Mouse (Mus musculus) lung, embryonic 16.5 days (tissue): ENCODE data around the gene Smg6. TPM values are rescaled to one million over a fixed set of nuclear protein-coding genes. Genes with fewer than 3 reads are reported as not detected.

ENCODE experiments used
- ATAC-seq: fragments of 200-750 bp; cut with Nextera tagmentation; 2 replicates; pipeline ENCODE4 v1.8.0; 2017; ENCODE audit warnings: low read depth, mild to moderate bottlenecking, moderate library complexity
- H3K27ac ChIP-seq: fragments of 300-500 bp; sonication (generic); 2 replicates; pipeline ENCODE4 v1.5.1; 2014; ENCODE audit warnings: mild to moderate bottlenecking, control low read depth, low read length
- H3K27me3 ChIP-seq: fragments of 300-500 bp; sonication (generic); 2 replicates; pipeline ENCODE4 v1.6.1; 2014; ENCODE audit warnings: low read depth, low read length, mixed read lengths; ENCODE audit not compliant: control insufficient read depth, insufficient read depth
- H3K36me3 ChIP-seq: fragments of 300-500 bp; sonication (generic); 2 replicates; pipeline ENCODE4 v1.6.1; 2014; ENCODE audit warnings: low read length; ENCODE audit not compliant: control insufficient read depth, insufficient read depth
- H3K4me1 ChIP-seq: fragments of 300-500 bp; sonication (generic); replicated peaks from 2 replicates; pipeline ENCODE4 v1.6.1; 2014; ENCODE audit warnings: low read length, mixed read lengths; ENCODE audit not compliant: control insufficient read depth, insufficient read depth
- H3K4me2 ChIP-seq: fragments of 300-500 bp; sonication (generic); 2 replicates; pipeline ENCODE4 v1.6.1; 2014; ENCODE audit warnings: low read depth, low read length, control low read depth
- H3K4me3 ChIP-seq: fragments of 300-500 bp; sonication (generic); 2 replicates; pipeline ENCODE4 v1.5.1; 2014; ENCODE audit warnings: mild to moderate bottlenecking, low read length, control low read depth
- H3K9ac ChIP-seq: fragments of 300-500 bp; sonication (generic); 2 replicates; pipeline ENCODE4 v1.6.1; 2014; ENCODE audit warnings: low read length, control low read depth
- H3K9me3 ChIP-seq: fragments of 300-500 bp; sonication (generic); 2 replicates; pipeline ENCODE4 v1.6.1; 2016; ENCODE audit warnings: low read length; ENCODE audit not compliant: control insufficient read depth
- WGBS: fragments of 180-500 bp; shearing (Covaris S2); extraction: QIAGEN DNeasy Blood & Tissue Kit; methylation state at CpG from one replicate; pipeline ENCODE4 v1.1.7; 2014; 5-methylcytosine and 5-hydroxymethylcytosine counted together
- polyA plus RNA-seq: library from polyadenylated mRNA; unstranded; fragments of >200 nt; fragmentation: Nextera tagmentation; extraction: Ambion mirVana; gene quantifications from 2 replicates; pipeline ENCODE4 v1.2.1, GENCODE M21; 2015

Gene Smg6
- polyA plus RNA-seq, 1 experiment from 2014 or later: 17.0 TPM

DNA sequence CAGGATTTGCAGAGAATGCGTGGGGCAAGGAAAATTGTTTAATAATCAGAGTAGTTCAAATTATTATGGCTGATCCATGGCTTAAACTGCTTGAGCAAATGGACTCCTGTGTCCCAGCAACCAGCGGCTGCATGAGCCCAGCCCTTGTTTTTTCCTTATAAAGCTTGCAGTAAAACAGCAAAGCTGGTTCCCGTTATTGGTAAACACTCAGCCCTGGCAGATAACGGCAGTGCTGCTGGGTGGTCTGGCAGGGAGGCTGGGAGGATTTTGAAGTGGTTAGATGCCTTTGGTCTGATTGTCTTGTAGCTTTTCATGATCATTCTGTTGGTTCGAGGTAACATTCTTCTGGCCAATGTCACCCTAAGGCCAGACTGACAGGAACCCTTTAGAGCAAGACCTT is 230.8 kb downstream of the Smg6 start:
- WGBS: 28% methylated on average over 5 of the region's 5 CpGs
- no peak overlapping the region for H3K4me3 ChIP-seq
- peaks cover 46% of the 10 kb centered on the region for H3K4me1 ChIP-seq
- no peaks in the 10 kb centered on the region; the same call in 1 of the 2 replicates for H3K36me3 ChIP-seq
- no peaks in the 10 kb centered on the region for H3K27me3 ChIP-seq
- H3K9me3 ChIP-seq: no peaks in the 10 kb centered on the region
- no peak overlapping the region; the same call in 1 of the 2 replicates for H3K9ac ChIP-seq
- H3K27ac ChIP-seq: peak overlapping the region; percentile 82
- H3K4me2 ChIP-seq: no peak overlapping the region
- peak; percentile 24; the same call in 1 of the 2 replicates for ATAC-seq

DNA sequence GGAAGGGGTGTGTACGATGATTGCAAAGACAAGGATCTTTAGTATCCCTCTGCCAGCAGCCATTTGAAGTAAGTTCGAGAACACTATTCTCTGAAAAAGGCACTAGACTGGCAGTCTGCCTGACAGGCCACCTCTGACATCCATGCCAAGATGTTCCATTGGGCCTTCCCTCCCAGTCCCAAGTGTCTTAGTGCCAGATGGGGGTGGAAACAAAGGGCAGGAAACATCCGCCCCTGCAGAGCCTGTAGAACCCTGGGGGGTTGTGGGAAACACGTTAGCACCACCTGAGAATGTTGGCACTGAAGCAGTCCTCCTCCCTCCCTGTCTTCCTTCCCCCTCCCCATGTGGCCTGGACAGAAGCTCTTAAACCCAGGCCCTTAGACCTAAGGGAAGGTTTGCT is 231.4 kb downstream of the Smg6 start:
- Histone ChIP-seq H3K36me3 (no peaks in the 10 kb centered on the region; the same call in 1 of the 2 replicates), H3K9ac (0 out of 2 replicates have a peak overlapping the region, but pooled peaks have one; percentile 8), H3K27me3 (no peaks in the 10 kb centered on the region), H3K4me3 (no peak overlapping the region), H3K9me3 (no peaks in the 10 kb centered on the region), H3K4me2 (no peak overlapping the region), H3K4me1 (peaks cover 51% of the 10 kb centered on the region), H3K27ac (peak overlapping the region; percentile 82)
- ATAC-seq: no peak
- 18% methylated on average over 4 of the region's 4 CpGs for WGBS

DNA sequence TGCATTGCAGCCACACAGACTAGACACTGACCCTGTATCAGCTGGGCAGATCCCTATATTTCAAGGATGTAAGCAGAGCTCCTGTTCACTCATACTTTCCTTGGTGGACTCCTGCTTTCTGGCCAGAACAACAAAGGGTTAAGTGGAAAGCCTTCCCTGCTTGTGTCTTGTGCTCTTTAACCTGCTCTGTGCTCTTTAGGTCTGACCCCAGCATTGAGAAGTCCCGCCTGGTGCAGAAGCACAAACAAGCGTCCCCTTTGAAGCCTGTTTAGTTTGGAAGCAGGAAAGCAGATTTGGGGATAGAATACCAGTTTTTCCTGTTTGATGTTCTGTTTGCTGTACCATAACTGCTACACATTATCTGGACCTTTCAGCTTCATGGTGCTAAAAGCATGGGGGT is 232.3 kb downstream of the Smg6 start:
- Histone ChIP-seq H3K27me3 (no peaks in the 10 kb centered on the region), H3K4me3 (no peak overlapping the region), H3K27ac (peak overlapping the region; percentile 82), H3K4me2 (no peak overlapping the region), H3K9ac (no peak overlapping the region), H3K4me1 (peaks cover 55% of the 10 kb centered on the region), H3K36me3 (peaks cover 3% of the 10 kb centered on the region), H3K9me3 (no peaks in the 10 kb centered on the region)
- 16% methylated on average over 2 of the region's 2 CpGs for WGBS
- no peak for ATAC-seq

DNA sequence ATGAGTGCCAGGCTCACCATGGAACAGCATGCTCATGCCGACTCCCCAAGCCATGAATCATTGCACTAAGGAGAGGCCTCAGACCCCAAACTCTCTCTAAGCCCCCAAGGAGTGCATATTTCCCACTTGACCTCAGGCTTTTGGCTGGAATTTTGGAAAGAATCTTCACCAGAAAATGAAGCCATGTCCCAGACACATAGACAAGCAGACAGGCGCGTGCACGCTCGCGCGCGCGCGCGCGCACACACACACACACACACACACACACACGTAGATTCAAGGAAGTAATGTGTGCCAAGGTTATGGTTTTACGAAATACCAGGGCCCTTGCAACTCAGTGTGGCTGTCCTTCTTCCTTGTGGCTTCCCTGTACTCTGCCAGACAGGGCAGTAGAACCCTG is 232.8 kb downstream of the Smg6 start:
- Histone ChIP-seq H3K27me3 (no peaks in the 10 kb centered on the region), H3K36me3 (peaks cover 8% of the 10 kb centered on the region), H3K4me1 (peaks cover 57% of the 10 kb centered on the region), H3K27ac (peak overlapping the region; percentile 82), H3K9me3 (no peaks in the 10 kb centered on the region), H3K9ac (no peak overlapping the region), H3K4me3 (no peak overlapping the region), H3K4me2 (no peak overlapping the region)
- 72% methylated on average over 14 of the region's 14 CpGs for WGBS
- ATAC-seq: no peak

DNA sequence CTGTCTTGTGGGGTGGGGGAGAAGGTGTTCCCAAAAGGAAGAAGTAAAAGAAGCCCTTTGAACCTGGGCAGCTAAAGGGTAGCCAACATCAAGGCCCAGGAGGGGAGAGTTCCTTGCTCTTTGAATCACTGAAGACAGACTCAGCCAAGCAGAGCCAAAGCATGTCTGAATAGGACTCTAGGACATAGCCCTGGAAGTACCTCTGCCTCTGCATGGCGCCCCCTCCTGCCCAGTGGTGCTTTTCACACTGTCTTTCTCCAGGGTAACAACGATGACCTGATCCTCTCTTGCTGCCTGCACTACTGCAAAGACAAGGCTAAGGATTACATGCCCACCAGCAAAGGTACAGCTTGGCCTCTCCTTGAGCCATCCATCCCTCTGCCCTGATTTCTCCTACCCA is 233.9 kb downstream of the Smg6 start:
- Histone ChIP-seq H3K9me3 (no peaks in the 10 kb centered on the region), H3K4me1 (peaks cover 57% of the 10 kb centered on the region), H3K36me3 (peaks cover 14% of the 10 kb centered on the region), H3K27ac (no peak overlapping the region; the same call in 1 of the 2 replicates), H3K9ac (no peak overlapping the region), H3K27me3 (peaks cover under 1% of the 10 kb centered on the region; the same call in 1 of the 2 replicates), H3K4me3 (no peak overlapping the region), H3K4me2 (no peak overlapping the region)
- 50% methylated on average over 2 of the region's 2 CpGs for WGBS
- no peak for ATAC-seq

DNA sequence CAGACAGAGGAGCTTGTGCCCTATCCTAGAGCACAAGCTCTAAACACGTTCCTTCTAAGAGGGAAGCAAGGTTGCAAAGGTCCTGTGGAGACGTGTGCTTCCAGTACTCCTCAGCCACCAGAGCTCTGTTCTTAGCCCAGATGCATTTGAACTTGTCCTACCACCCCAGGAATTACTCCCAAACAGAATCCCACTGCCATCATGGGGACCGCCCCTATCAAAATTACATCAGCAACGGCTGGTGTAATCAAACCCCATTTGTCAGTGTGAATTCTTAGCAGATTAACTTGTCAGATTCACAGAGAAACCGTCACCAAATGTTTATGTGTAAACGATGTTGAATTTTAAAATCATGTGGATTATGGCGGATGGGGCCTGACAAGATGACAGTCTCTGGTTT is 235.3 kb downstream of the Smg6 start:
- no peak for ATAC-seq
- peaks cover 20% of the 10 kb centered on the region for H3K36me3 ChIP-seq
- H3K9me3 ChIP-seq: no peaks in the 10 kb centered on the region
- peaks cover 6% of the 10 kb centered on the region for H3K27me3 ChIP-seq
- 0 out of 2 replicates have a peak overlapping the region, but pooled peaks have one; percentile 12 for H3K9ac ChIP-seq
- H3K4me2 ChIP-seq: no peak overlapping the region
- H3K27ac ChIP-seq: peak overlapping the region; percentile 86
- WGBS: 53% methylated on average over 7 of the region's 7 CpGs
- H3K4me1 ChIP-seq: peaks cover 63% of the 10 kb centered on the region
- H3K4me3 ChIP-seq: no peak overlapping the region

DNA sequence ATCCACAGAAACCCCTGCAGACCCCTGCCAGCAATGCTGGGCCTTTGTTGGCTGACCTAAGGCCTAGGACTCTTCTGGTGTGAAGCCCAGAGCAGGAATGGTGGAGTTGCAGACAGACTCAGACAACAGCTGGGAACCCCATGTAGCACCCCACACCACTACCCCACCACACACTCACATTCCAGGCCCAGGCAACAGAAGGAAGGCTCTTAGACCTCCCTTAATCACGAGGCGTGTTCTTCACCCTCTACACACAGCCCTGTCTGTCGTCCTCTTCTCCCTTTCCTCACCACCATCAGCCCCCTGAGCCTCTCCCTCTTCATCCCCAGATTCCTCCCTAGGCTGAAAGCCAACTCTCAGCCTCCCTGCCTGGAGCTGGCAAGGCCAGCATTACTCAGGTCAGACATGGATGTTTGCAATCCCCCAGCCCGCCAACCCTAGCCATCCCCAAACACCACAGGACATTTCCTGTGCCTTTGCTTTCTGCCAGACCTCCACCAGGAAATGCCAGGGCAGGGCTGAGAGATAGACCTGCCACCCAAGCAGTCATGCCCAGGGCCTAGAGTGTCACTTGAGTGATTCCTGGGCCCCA is 235.9 kb downstream of the Smg6 start:
- no peak overlapping the region for H3K9ac ChIP-seq
- ATAC-seq: peak; percentile 85
- H3K27me3 ChIP-seq: peaks cover 11% of the 10 kb centered on the region
- H3K9me3 ChIP-seq: no peaks in the 10 kb centered on the region
- H3K27ac ChIP-seq: peak overlapping the region; percentile 86
- peaks cover 21% of the 10 kb centered on the region for H3K36me3 ChIP-seq
- H3K4me2 ChIP-seq: no peak overlapping the region
- H3K4me1 ChIP-seq: peaks cover 60% of the 10 kb centered on the region
- WGBS: 24% methylated on average over 4 of the region's 4 CpGs
- H3K4me3 ChIP-seq: no peak overlapping the region

DNA sequence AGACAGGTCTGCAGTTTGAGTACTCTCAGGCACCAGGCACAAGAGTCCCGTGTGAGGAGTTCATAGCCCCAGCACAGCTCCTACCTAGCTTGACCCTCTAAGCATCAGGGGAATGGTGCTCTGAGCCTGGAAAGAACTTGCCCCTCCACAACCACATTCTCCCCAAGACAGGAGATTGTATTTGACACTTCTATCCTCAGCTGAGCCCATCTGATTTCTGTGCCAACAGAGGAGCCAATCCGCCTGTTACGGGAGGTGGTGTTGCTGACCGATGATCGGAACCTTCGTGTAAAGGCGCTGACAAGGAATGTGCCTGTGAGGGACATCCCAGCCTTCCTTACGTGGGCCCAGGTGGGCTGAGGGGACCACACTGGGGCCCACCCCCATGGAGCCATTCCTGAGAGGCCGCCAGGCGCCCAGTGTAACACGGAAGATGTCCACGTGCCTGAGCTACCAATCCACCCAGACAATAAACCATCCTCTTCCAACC is 237.0 kb downstream of the Smg6 start:
- peaks cover 21% of the 10 kb centered on the region for H3K36me3 ChIP-seq

DNA sequence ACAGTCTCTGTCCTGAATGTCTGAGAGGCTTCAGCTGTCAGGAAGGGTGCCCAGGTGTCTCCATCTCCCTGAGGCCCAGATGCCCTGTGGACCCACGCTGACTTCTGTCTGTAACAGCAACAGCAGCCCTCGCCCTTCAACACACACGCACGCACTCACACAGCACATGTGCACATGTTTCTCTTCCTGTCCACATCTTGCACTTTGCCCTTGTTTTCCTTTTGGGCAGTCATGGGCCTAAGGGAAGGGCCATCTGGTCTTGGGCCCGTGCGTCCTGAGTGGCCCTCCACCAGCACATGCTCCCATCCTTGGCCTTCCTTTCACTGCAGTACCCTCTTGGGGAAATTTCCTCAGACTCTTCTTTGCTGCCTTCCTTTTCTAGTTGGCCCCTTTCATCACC is 237.8 kb downstream of the Smg6 start:
- Histone ChIP-seq H3K4me1 (peaks cover 45% of the 10 kb centered on the region), H3K9me3 (no peaks in the 10 kb centered on the region), H3K27me3 (peaks cover 17% of the 10 kb centered on the region), H3K9ac (peak overlapping the region; percentile 87), H3K36me3 (peaks cover 21% of the 10 kb centered on the region), H3K4me3 (no peak overlapping the region), H3K4me2 (no peak overlapping the region; the same call in 1 of the 2 replicates), H3K27ac (peak overlapping the region; percentile 86)
- 76% methylated on average over 6 of the region's 6 CpGs for WGBS
- no peak for ATAC-seq

More for the DNA sequence above, 237.0 kb downstream of the Smg6 start:
- 71% methylated on average over 12 of the region's 12 CpGs for WGBS
- ATAC-seq: no peak
- Histone ChIP-seq H3K27ac (peak overlapping the region; percentile 86), H3K27me3 (peaks cover 11% of the 10 kb centered on the region), H3K4me2 (no peak overlapping the region), H3K4me3 (no peak overlapping the region), H3K9ac (peak overlapping the region; percentile 23; the same call in 1 of the 2 replicates), H3K9me3 (no peaks in the 10 kb centered on the region), H3K4me1 (peaks cover 50% of the 10 kb centered on the region)
